Mouse (Mus musculus): ENCODE measurements around the gene Zswim4. TPM values are rescaled to one million over a fixed set of nuclear protein-coding genes. Genes with fewer than 3 reads are reported as not detected.

The Zswim4 gene
- total RNA-seq, 2 experiments from 2014 or later: 15.1 to 17.8 TPM

DNA sequence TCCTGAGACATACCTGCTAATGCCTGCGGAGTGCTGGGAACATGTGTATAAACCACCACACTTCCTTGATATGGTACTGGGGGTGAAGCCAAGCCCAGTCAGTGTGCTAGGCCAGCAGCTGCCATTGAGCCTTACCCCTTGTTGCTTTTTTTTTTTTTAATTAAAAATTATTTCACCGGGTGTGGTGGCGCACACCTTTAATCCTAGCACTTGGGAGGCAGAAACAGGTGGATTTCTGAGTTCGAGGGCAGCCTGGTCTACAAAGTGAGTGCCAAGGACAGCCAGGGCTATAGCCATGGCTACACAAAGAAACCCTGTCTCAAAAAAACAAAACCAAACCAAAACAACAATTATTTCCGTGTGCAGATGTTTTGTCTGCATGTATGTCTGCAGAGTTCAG is 31.8 kb downstream of the Zswim4 start:
- intact Hi-C loops (cut with DNase I): no loop called here
- Histone ChIP-seq H3K4me3 (no peak overlapping the region), H3K27ac (no peak overlapping the region; the same call in 1 of the 2 replicates)
- no peak for DNase-seq (ENCODE audit: extremely low spot score in 1 of 2, low spot score in 2 of 2)
- no peak for TF ChIP-seq CTCF (IDR thresholded peaks at IDR 0.05)

DNA sequence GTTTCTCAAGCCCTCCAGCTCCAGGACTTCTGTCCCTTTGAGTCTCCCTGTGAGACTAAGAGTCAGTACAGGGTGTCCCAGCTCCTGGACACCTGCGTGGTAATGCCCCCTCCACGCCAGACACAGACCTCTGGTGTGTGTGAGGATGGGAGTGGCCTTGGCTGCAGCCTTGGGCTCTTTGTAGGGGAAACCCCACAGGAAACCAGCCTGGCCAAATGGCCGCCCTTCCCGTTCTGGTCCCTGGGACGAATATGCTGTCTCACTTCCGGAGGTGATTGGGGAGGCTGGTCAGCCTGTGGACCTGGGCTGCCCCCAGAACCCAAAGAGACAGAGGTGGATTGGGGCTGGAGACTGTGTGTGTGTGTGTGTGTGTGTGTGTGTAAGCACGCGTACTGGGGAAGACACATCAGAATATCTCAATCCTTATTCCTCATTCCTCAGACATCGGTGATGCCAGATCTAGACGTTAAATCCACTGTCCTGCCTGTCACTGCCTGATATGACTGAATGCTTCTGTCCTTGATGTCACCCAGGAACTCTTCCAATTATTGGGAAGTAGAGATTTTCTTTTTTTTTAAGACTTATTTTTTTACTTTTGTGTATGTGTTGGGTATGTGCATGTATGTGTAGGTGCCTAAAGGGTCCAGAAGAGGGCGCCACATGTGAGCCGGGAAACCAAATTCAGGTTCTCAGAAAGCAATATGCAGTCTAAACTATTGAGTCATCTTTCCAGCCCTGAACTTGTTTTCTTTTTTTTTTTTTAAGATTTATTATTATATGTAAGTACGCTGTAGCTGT is 32.7 kb downstream of the Zswim4 start:
- H3K4me3 ChIP-seq: peak overlapping the region; percentile 54
- peak overlapping the region; percentile 99 for H3K27ac ChIP-seq
- intact Hi-C loops (cut with DNase I): no loop called here
- no peak for DNase-seq (ENCODE audit: extremely low spot score in 1 of 2, low spot score in 2 of 2)
- peak; percentile 43 for TF ChIP-seq CTCF (IDR thresholded peaks at IDR 0.05)

DNA sequence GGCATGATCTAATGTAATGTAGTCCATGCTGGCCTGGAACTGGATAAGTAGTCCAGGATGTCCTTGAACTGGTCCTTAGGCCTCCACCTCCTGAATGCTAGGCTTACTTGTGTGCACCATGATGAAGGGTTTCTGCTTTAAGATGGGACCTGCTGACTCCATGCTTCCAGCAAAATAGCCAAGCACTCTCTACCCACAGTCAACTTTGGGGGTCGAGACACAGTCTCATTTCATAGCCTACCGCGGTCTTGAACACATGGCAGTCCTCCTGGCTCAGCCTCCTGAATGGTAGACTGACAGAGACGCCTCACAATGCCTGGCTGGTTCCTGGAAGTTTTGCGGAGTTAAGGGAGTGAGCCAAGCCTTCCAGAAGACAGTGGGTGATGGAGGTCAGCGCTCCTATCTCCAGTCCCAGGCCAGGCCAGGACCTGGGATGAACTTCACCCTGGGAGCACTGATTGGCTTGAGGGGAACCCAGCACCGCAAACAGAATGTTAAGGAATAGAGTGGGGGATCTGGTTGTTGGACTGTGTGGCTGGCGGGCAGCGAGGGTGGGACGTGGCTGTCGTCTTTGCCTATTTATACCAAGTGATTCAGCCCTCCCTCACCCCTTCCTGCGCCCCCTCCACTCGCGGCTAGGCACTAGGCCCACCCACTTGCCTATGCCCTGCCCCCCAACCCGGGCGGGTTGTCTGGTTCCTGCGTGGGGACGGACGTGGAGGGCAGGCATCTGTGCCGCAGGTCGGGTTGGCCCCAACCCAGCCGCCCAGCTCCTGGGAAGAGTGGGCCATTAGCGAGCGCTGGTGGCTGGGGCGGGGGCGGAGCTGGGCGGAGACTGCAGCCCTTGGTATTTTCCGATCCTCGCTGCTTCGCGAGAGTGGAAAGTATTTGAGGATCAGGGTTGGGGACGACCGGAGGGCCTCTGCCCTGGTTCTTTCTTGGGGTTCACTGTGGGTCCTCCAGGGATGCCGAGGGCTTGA is 33.6 kb downstream of the Zswim4 start:
- Histone ChIP-seq H3K4me3 (peak overlapping the region; percentile 54), H3K27ac (peak overlapping the region; percentile 99)
- TF ChIP-seq CTCF (IDR thresholded peaks at IDR 0.05): no peak
- intact Hi-C loops (cut with DNase I): no loop called here
- DNase-seq (ENCODE audit: extremely low spot score in 1 of 2, low spot score in 2 of 2): peak; percentile 77 to 85

DNA sequence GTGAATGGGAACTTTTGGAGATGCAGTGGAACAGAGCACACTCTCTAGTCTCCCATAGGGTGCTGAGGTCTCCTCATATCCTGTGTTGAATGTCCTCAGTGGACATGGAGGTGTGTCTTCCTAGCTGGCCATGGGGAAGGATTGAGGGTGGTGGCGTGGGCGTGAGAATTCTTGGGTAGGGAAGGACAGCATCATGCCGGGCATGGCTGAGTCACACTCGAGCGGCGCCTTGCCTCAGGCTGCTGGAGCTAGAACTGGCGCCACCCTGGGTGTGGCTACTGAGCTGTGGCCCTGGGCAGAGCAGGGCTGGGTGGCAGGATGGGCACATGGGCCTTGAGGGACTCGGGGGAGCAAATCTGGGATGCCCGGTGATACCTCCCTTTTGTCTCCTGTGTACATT is 34.4 kb downstream of the Zswim4 start:
- H3K4me3 ChIP-seq: peak overlapping the region; percentile 54
- intact Hi-C loops (cut with DNase I): no loop called here
- no peak for DNase-seq (ENCODE audit: extremely low spot score in 1 of 2, low spot score in 2 of 2)
- TF ChIP-seq CTCF (IDR thresholded peaks at IDR 0.05): no peak
- peak overlapping the region; percentile 99 for H3K27ac ChIP-seq

- intact Hi-C loops (cut with DNase I): no loop called here
- Histone ChIP-seq H3K27ac (peak overlapping the region; percentile 99), H3K4me3 (peak overlapping the region; percentile 54)
- TF ChIP-seq CTCF (IDR thresholded peaks at IDR 0.05): no peak
- DNase-seq (ENCODE audit: extremely low spot score in 1 of 2, low spot score in 2 of 2): no peak
Measured at GRCm38 (mm10) chr8:84201545-84202245, 35.2 kb downstream of the Zswim4 start.

DNA sequence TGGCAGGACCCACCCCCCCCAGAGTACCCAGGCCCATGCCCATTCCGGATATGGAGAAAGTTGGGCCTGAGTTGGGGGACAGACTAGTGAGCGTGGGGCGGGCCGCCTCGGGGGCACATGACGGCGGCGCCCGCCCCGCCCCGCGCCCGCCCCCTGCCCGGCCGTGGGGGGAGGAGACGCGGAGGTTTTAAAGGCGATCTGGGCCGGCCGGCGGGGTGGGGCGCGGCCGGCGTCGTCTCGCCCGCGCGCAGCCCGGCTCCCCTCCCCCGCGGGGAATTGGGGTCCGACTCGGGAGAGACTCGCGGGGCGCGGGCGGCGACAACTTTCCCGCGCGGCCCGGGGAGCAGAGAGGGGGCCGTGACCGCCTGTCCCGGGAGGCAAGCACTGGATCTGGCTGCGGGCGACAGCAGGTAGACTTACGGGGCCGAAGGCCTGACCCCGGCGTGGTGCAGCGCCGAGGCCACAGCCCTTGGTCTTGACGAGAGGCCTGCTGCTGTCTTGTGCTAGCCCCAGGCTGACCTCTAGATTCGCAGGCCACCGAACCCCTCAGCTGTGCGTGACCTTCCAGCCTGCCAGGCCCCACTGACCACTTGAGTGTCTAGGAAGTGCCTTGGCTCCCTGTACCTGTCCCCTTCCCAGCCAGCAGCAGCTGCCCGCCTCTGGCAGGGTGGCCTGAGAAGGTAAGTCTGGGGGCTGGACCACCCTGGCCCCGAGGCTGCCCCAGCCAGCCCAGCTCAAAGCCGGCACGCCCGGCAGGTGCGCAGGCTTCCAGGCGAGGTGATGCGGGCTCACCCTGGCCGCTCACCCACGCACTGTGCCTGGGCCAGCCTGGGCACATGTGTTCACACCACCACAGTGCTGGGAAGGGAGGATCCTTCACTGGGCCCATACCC is 36.0 kb downstream of the Zswim4 start:
- Histone ChIP-seq H3K27ac (peak overlapping the region; percentile 99), H3K4me3 (peak overlapping the region; percentile 54)
- TF ChIP-seq CTCF (IDR thresholded peaks at IDR 0.05): no peak
- peak in 1 of 2 experiments; percentile 60 for DNase-seq (ENCODE audit: extremely low spot score in 1 of 2, low spot score in 2 of 2)
- intact Hi-C loops (cut with DNase I): no loop called here

DNA sequence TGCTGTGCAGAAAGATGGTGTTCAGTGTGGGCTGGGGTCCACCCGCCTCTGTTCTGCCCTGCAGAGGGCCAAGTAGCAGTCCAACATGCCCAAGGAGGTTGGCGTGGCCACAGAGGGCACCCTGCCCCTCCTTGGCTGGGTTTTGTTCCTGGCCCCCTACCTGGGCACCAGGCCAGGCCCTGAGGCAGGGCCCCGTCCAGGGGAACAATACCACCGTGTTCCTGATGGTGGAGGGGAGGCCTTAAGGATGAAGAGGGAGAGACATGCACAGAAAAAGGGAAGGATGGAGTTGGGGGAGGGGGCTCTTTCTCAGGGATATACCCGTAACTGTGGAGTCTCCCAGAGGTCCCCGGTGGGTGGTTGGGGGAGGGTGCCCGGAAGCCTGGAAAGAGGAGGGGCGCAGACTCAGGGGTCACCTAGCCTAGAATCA is 36.7 kb downstream of the Zswim4 start:
- intact Hi-C loops (cut with DNase I): no loop called here
- DNase-seq (ENCODE audit: extremely low spot score in 1 of 2, low spot score in 2 of 2): no peak
- Histone ChIP-seq H3K27ac (peak overlapping the region; percentile 99), H3K4me3 (peak overlapping the region; percentile 54)
- TF ChIP-seq CTCF (IDR thresholded peaks at IDR 0.05): no peak; the same call in 1 of the 2 replicates

DNA sequence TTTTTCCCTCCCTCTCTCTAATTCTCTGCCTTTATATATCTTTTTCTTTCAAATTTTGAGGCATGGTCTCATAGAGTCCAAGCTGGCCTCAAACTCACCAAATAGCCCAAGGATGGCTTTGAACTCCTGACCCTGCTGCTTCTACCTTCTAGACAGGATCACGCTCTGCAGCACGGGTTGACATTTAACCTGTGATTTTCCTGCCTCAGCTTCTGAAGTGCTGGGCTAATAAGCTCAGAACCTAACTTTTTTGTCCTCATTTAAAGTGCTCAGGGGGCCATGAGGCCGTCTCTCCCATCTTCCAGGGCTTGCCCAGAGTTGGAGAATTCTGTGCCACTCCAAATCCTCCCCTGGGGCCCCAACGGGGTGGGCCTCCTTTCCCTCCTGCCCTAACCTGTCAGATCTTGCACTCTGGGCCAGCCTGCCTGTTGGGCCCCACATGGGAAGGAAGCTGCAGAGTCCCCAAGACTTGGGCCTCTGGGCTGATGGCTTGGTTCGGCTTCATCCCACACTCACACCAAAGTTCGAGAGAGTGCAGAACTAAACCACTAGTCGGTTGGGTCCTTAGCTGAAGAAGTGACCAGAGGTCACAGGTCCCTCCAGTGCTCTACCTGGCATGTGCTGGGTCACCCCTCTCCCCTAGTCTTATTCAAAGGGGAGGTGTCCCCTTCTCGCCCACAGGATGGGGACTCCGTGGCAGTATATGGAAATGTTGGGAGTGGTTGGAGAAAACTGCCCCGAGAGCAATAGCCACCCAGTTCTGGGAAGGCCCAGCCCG is 37.3 kb downstream of the Zswim4 start:
- peak overlapping the region; percentile 99 for H3K27ac ChIP-seq
- intact Hi-C loops (cut with DNase I): no loop called here
- no peak for DNase-seq (ENCODE audit: extremely low spot score in 1 of 2, low spot score in 2 of 2)
- no peak for TF ChIP-seq CTCF (IDR thresholded peaks at IDR 0.05)
- no peak overlapping the region for H3K4me3 ChIP-seq

DNA sequence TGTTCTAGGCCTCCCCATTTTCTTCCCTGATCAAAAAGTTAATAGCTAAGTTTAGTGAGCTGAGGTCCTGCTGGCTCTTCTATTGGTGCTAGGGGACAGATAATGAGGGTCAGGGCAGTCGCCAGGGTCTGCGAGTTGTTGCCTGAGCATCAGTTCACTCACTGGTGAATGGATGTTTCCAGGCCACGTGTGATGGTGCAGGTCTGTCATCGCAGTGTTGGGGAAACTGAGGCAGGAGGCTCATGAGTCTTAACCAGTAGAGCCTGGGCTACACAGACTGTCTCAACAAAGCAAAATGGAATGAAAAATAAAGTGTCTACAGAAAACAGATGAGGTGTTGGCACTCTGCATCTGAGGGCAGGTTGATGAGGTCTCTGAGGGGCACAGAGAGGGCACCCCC is 38.0 kb downstream of the Zswim4 start:
- intact Hi-C loops (cut with DNase I): no loop called here
- H3K27ac ChIP-seq: peak overlapping the region; percentile 94
- H3K4me3 ChIP-seq: no peak overlapping the region
- no peak for TF ChIP-seq CTCF (IDR thresholded peaks at IDR 0.05)
- no peak for DNase-seq (ENCODE audit: extremely low spot score in 1 of 2, low spot score in 2 of 2)
